Mouse (Mus musculus) adipocyte (in vitro differentiated cells): ENCODE measurements at regions not wholly inside any gene's neighbourhood (a gene's known extent, or its start where the extent isn't known, plus 50 kb on each side); places are given as distances from the start of the nearest gene placed in this dataset.

ENCODE experiments used
- DNase-seq: peaks from one replicate; pipeline ENCODE4 v3.0.0-alpha.2; 2016; ENCODE audit warnings: low spot score

DNA sequence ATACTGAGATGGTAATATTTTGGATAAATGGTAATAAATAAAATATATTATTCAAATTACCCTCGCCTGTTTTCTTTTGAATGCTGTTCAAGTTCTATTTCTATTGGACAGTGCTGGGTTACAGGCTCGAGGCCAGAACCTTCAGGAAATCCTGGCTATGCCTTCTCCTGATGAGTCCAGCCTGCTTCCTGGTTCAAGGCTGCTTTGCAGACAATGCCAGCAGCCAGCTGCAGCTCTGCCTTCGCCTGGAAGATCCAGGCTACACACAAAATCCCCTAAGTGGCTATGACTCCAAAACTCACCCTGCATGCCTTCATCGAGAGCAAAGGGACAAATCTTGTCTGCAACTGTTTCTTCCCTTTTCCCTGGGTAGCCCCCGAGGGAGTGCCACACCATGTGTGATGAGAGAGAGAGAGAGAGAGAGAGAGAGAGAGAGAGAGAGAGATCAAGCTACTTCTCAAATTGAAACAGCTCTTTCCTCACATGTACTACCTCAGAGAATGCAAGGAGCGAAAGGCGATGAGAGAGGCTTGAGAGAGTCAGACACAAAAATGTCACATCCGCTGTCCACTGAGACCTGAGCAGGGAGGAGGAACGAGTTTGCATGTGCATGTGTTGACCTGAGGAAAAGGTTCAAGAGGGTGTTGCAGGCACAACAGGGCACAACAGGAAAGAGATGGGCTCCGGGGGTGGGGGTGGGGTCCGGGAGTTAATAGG lies 319.7 kb downstream of the Bcor start:
- peak; percentile 51 for DNase-seq

DNA sequence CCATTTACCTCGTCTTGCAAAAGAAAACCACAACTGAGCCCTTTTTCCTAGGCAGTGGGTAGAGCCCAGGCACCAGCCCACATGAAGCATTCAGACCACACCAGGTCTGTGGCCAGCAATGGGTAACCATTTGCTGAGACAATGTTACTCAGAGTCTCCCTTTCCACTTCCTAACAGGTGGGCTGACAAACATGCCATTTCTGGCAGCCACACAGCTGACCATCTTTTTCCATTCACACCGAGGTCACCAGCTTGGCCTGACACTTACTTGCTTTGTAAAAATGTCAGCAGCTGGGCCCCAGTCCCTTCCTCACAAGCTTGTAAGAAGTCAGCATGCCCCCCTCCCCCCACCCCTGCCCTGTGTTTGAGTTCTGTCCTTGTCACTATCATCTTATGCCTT lies 314.6 kb downstream of the Bcor start:
- DNase-seq: no peak

DNA sequence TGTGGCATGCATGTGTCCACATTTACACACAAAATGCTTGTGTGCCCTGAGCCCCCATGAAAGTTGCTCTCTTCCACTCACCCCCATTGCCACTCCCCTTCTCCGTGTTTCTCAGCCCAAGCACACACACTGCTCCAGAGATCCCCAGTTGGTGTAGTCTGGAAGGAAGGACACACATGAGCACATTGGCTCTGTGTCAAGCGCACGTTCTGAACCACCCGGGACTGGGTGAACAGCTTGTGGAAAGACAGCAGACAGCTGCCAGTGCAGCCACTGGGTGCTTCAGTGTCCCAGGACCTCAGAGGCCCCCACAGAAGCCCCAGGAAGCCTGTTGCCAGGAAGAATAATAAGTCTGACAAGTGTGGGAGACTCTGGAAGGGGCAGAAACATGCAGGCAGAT lies 304.2 kb downstream of the Bcor start:
- DNase-seq: no peak

DNA sequence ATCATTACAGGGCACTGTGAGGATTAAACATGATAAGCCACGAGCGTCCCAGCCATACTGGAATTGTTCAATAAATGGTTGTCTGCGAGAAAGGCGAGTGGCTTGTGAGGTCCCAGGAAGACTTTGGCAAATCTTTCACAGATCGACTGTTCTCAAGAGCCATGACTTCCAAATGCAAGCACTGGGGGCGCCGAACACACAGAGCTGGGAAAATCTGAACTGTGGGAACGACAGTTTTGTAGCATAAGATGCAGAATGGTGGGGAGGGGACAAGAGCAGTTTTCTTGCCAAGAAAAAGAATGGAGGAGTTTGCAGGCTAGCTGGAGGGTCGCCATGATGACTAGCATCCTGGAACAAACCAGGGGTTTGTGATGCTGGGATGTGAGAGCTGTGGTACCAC lies 300.8 kb downstream of the Bcor start:
- DNase-seq: peak; percentile 16

DNA sequence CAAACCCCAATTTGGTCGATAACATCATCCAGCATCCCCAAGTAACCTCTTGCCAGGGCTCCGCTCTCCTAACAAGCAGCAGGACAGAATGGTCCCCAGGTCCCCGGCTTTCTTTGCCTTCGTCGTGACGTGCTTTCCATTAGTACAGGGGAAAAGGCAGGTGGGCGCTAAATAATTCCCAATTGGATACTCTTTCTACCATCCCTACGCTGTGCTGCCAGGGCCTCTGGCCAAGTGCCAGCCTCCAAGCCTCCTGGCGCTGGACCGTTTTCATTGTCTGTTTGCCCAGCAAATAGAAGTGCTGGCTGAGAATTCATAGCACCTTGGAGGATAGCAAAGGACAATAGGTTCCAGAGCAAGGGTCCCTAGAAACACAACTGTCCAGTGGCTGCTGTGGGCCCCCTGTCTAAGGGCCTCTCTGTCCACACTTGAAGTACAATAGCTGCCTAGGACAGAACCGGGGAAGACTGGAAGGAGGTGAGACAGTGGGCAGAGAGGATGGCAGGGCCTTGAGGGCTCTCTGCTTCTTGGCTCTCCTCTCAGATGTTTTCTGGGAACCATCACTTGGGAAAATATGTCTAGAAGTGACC lies 298.9 kb downstream of the Bcor start:
- no peak for DNase-seq

DNA sequence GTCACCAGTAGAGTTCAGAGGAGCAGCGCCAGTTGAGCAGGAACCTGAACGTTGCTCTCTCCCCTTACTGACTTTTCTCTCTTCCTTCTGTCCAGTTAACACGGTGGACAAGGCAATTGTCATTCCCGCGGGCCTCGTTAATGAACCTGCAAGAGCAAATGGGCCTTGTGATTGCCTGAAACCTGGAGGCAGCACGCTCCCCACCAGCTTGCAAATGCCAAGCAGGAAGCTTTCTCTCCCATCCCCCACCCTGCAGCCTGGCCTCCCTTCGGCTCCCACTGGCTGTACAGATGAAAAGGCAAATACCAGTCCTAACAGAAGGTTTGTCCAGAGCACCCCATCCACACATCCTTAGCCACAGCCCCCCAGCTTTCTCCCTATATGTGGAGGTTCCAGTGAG lies 298.3 kb downstream of the Bcor start:
- DNase-seq: no peak

DNA sequence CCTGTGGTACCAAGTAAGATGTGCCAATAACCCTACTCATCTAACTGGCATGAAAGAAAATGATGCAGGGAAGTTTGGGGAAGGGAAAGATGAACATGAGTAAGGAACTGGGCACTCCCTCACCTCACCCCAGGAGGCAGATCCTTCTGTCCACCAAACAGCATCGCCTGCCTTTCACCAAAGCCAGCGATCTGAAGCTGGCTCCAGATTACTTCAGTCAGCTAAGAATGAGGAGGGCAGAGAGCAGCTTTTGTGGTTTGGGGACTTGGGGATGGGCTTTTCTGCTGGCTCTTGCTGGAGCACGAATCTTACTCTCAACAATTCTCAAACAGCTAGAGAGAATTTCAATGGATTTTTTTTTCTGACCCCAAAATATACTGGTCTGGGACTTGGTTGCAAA lies 297.0 kb downstream of the Bcor start:
- no peak for DNase-seq

DNA sequence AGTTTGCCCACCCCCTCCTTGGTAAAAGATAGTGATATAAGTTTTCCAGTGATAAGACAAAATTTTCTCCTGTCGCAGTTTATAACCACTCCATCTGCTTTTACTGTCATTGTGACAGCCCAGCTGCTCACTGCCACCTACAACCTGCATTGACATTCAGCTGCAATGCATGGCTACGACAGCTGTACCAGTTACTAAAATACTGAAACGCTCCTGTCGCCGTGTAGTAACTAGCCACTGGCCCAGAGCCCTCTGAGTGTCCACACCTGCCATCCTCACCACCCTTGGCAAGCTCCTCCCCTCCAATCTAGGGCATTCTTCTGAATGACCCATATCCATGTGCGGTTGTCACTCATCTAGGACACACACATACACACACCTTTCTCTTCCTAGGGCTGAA lies 286.2 kb downstream of the Bcor start:
- DNase-seq: no peak

DNA sequence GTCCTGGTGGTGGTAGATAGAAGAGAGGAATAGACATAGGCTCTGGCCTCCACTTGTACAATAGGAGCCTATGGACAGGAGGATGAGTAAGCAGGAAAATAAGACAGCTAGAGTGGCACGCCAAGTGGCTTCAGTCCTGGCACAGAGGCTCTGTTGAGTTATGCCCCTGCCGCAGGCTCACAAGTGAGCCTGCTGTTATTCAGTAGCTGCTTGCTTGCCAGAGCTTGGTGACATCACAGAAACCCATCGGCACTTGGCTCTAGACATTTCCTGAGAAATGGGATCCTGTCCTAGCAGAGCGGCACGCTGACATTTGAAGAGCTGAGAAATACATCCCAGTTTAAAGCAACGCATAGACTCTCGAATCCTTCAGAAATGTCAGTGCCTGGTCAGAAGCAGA lies 283.5 kb downstream of the Bcor start:
- no peak for DNase-seq

DNA sequence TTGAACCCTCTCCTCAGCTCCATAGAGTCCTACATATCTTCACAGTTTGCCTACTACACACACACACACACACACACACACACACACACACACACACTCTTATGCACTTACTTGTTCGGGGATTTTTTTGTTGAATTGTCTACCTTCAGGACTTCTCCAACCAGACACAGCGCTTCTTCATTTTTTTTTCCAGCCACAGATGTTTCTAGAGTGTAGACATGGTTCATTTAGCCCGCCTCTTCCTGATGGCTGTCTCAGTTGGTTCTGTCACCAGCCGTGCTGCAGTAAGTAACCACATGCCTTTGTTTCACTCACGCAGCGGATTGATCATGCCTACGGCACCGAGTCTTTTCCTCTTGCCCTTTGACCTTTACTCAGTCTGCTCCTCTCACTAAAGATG lies 282.1 kb downstream of the Bcor start:
- no peak for DNase-seq

DNA sequence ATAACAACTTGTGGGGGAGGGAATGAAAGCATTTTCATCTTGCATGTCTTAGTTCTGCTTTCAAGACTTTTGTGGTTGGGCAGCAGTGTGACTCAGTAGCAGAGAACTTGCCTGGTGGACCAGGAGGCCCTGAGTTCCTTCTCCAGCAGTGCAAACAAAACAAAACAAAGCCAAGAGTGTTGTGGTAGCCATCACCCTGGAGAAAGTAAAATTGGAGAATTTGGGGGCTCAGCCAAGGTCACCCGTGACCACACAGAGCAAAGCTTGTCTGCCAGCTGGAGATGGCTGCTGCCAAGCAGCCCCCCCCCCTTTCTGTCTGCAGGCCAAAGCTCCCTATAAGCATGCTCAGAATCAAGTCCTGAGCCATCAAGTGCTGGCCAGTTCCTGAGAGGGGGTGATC lies 279.2 kb downstream of the Bcor start:
- peak; percentile 68 for DNase-seq

DNA sequence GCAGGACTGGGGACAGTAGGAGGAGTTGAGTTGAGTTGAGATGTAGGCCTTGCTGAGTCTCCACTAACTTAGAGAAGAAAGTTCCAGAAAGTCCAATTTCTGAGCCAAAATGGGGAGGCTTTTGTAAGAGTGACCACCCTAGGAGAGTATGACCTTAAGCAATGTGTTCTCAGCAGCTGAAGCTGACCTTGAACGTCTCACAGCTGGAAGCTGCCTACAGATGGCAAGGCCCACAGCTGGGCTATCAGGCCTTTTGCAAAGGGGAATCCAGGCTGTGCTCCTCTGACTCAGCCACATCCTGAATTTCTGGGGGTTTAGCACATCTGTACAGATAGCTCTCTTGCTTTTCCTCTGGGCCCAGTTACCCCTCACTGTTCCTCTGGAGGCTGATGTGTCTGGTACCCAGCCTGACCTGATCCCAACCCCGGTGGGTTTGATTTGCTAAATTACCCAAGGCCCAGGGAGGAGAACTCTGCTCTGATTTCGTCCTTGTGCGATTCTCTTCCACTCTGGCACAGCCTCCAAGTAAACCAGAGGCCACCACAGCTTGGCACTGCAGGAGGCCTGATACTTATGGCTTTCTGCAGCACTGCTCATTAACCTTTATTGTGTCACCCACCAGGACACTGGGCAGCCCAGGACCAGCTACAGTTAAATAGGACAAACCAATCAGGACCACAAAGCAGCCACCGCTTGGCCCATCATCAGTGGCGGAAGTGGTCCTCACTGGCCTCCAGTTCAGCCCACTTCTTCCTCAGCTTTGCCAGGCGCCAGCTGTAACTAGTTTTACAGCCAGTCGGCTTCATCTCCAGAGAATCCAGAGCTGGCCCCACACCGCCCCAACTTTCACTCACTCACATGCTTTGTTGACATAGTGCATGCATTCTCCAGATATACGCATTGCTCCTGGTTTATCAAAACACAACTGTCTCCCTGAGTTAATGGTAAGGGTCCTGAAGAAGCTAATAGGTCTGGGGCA lies 276.1 kb downstream of the Bcor start:
- DNase-seq: peak; percentile 81

DNA sequence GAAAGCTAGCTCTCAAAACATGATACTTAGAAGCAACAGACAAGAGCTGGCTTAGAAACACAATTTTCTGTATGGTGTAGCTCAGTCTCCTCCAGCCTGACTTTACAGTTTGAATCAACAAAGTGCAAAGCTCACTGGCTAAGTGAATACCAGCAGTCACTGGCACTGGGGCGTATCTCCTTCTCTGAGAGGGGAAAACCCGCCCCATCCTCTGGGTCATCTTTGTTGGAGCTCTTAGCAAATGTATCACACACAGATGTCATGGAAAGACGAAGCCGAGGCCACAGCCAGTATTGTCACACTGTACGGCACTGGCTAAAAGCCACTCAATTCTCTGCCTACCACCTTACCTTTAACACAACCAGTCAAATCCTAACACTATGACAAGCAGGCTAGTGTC lies 267.8 kb downstream of the Bcor start:
- DNase-seq: no peak

DNA sequence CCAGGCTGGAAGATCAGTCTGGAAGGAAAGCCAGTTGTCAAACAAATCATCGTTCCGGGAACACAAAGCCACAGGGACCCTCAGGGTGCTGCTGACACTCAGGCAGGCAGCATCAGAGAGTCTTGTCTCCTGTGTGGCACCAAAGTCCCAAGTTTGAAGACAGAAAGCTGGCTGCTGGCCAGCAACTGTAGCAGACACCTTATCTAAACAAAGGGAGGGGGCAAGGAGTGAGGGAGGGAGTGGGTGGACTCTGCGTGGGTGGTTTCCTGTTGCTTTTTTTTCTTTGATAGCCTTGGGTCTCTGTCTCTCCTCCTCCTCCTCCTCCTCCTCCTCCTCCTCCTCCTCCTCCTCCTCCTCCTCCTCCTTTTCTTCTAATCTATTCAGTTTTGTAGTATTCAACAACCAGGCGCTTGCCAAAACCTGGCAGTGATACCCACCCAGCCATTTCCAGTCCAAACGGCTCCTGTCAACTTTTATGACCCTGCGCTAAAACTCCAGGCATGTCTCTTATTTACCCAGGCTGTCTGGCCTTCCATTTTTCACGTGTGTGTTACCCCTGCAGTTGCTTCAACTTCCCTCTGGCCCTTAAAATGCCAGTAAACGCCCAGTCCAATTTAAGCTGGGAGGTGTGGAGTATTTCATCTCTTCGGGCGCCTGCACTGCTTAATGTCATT lies 266.4 kb downstream of the Bcor start:
- no peak for DNase-seq

DNA sequence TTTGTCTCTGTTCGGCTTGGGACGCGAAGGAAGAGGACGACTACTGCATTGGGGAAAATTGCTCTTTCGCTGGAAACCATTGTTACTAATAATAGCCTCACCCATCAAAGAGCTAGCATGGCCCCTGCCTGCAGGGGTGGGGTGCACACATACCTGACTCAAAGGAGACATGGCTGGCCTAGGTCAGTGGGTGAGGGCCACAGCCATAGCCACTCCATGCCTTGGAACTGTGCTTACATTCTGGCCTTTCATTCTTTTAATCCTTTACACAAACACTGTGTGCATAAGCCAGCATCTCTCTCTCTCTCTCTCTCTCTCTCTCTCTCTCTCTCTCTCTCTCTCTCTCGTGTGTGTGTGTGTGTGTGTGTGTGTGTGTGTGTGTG lies 265.9 kb downstream of the Bcor start:
- DNase-seq: no peak

DNA sequence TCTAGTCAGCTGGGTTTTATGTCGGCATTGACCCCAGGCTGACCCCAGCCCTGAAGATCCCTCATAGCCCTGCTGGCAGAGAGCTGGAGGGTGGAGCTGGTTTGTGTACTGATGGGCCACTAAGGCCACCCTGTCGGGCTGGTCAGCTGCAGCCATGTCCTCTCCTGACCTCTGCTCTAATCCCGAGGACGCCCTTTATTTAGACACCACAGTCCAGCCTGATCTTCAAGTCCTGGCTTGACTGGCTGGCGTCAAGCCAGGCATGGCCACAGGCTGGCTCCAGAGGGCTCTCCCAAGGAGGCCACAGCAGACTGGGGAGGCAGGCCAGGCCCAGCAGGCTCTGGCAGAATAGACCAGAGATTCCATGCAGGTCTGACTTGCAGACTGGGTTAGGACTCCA lies 264.8 kb downstream of the Bcor start:
- DNase-seq: peak; percentile 56

DNA sequence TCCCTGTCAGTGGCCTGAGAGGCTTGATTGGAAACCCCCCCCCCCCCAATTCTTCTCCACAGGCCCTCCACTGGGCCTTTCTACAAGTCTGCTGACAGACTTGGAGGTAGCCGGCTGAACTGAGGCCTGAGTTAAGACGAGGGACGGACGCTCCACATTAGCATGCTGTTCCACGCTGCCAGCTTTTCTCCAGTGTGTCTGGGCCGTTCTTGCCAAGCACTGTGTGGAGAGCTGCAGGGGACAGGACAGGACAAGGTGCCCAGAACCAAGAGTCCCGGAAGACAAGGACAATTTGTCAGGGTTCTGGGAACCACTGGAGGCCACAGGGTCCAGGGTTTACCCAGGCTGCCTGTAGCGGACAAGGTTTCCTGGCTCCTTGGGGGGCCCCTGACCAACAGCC lies 261.9 kb downstream of the Bcor start:
- no peak for DNase-seq

DNA sequence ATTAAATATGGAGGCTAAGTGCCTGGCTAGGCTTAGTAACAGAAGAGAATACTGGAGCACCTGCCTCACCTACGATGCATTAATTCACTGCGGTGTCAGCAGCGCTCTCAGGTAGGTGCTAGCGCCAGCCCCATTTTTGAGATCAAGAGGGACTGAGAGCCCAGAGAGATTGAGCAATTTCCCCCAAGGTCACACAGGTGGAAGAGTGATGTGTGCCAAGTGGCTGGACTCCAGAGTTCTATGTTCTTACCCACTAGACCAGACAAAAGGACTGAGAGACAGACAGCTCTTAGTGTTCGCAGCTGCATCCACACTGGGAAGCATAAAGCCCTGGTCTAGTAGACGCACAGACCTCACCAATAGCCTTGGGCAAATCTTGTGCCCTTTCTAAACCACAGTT lies 261.1 kb downstream of the Bcor start:
- no peak for DNase-seq

DNA sequence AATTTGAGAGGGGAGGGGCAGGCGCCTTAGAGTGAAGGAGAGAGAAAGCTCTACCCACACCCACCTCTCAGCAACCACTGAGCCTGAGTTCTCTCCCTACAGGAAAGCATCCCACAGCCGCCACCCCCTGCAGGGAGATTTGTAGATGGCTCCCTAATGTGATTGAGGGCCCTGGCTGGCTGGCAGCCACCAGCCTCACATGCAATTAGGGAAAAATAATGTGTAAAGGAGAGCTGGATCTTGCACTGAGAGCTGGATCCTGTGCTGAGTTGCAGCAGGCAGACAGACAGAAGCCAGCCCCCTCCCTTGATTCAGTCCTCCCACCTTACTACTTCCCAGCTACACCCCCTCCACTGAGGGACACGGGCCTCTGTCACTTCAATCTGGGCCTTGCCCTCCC lies 260.2 kb downstream of the Bcor start:
- DNase-seq: no peak

DNA sequence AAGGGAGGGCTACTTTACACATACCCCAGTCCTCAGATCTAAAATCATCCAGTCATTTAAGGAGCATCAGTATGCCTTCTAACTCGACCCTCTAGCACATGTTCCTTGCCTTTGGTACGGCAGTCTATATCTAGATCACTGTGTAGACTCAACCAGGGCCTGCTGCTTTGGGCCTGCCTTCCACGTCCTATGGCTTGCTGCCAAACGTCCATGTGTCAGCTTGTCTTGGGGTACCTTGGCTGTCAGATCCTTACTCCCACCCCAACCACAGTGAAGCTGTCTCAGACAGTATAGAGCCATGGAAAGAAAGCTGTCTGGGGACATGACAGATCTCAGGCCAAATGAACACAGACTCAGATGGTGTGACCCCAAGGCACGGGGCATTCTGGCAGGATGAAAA lies 258.4 kb downstream of the Bcor start:
- DNase-seq: no peak

DNA sequence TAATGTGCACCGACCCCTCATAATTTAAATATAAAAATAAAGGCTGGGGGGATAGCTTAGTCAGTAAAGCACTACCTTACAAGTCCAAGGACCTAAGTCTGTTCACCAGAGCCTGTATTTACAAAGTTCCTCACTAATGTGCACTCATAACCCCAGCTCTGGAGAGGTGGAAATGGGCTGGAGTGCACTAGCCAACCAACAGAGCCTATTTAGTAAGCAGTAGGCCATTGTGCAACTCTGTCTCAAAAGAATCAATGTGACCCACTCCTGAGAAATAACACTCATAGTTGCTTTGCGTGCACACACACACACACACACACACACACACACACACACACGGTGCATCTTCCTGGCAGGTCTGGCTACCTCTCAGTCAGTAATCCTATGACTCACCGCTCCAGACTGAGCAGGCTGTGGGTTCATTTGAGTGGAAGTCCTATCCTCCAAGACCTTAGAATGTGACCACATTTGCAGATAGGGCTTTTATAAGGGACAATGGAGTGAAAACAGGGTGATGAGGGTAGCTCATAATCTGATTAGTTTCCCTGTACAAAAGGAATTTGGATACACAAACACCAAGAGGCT lies 256.9 kb downstream of the Bcor start:
- peak; percentile 58 for DNase-seq

DNA sequence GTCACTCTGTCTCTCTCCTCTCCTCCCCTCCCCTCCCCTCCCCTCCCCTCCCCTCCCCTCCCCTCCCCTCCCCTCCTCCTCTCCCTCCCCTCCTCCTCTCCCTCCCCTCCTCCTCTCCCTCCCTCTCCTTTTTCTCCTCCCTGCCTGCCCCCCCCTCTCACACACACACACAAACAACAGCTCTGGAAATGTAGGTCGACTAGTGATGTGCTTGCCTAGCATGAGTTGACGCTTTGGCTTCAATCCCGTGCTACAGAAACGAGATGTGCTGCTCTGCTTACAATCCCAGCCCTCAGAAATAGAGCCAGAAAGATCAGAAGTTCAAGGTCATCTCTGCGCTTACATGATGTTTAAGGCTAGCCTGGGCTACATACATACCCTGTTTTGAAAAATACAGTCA lies 254.9 kb downstream of the Bcor start:
- DNase-seq: no peak
